Mouse (Mus musculus): ENCODE data around the gene Gm20662. TPM values are rescaled to one million over a fixed set of nuclear protein-coding genes. Genes with fewer than 3 reads are reported as not detected.

Gene Gm20662
- 0.69 TPM in 1 of 2 replicates, not detected in the other for polyA plus RNA-seq (2014; fragmentation: Nextera tagmentation; extraction: Ambion mirVana)

DNA sequence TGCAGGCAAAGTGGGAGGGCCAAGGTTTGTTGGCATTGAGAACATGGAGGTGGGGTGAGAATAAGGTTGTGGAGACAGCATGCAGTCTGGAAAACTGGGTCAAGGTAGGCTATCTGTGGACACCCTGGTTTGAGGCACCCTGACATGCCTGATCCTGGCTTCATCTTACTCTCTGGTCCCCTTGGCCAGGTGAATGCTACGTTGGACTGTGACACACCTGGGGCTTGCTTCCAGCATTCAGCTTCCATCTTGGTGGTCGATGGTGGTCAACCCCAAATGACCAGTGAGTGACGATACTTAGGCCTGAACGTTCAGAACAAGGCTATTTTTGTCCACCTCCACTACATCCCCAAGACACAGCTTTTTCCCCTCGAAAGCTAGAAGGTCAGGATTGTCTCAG is at the start of gene Gm20662:
Gene Gm20662, plus strand, starts transcription at position 301 of the 400 bp plus-strand sequence.
- Histone ChIP-seq H3K4me2 (no peak within 1 kb of the TSS), H3K9ac (ENCODE audit: low read depth, low read length) (no peak within 1 kb of the TSS), H3K27ac (ENCODE audit: low read depth, low read length) (no peak within 1 kb of the TSS), H3K27me3 (replicated peaks; ENCODE audit: control insufficient read depth, insufficient read depth, low read length) (no peaks in the 10 kb centered on the region), H3K4me1 (replicated peaks; ENCODE audit: control insufficient read depth, insufficient read depth, low read length) (no peaks in the 10 kb centered on the region; the same call in 1 of the 2 replicates), H3K36me3 (ENCODE audit: control insufficient read depth, insufficient read depth, low read length) (no peaks in the 10 kb centered on the region), H3K9me3 (ENCODE audit: control insufficient read depth, low read length) (no peaks in the 10 kb centered on the region), H3K4me3 (ENCODE audit: low read depth, low read length) (no peak within 1 kb of the TSS)
- DNase-seq (ENCODE audit: low spot score) (no peak), ATAC-seq (replicated peaks; ENCODE audit: low FRiP score) (no peak)
- 87% methylated on average over 5 of the region's 5 CpGs for WGBS

DNA sequence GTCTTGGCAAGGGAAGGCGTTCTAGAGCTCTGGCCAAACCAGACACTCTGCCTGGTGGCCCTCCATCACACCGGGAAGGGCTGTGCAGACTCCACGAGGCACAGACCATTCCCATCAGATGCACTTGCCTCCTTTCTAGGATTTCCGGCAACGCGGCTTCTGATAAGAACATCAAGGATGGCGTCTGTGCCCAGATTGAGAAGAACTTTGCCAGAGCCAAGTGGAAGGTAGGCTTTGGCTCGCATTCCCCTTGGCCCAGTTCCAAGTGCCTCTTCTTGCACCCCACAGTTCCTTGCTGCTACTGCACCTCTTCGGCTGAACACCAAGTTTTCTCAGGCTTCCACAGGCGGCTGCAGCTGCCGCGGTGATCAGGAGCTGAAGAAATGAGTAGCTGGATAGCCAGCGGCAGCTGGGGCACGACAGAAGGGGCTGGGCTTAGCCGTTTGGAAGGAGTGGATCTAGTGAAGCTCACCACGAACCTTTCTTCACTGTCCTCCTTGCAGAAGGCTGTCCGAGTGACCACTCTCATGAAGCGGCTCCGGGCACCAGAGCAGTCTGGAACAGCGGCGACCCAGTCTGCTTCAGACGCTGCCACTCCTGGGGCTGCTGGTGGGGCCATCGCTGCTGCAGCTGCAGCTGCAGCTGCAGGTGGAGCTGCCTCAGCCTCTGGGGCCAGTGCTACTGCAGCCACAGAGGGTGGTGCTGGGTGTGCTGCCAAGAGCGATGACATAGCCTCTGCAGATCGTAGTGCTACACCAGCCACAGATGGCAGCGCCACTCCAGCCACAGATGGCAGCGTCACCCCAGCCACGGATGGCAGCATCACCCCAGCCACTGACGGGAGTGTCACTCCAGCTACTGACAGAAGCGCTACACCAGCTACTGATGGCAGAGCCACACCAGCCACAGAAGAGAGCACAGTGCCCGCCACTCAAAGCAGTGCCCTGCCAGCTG is 48.6 kb upstream of the Gm20662 start:
- ATAC-seq (replicated peaks; ENCODE audit: low FRiP score) (no peak), DNase-seq (ENCODE audit: low spot score) (no peak)
- H3K9me3 ChIP-seq (ENCODE audit: control insufficient read depth, low read length), result no peaks in the 10 kb centered on the region

DNA sequence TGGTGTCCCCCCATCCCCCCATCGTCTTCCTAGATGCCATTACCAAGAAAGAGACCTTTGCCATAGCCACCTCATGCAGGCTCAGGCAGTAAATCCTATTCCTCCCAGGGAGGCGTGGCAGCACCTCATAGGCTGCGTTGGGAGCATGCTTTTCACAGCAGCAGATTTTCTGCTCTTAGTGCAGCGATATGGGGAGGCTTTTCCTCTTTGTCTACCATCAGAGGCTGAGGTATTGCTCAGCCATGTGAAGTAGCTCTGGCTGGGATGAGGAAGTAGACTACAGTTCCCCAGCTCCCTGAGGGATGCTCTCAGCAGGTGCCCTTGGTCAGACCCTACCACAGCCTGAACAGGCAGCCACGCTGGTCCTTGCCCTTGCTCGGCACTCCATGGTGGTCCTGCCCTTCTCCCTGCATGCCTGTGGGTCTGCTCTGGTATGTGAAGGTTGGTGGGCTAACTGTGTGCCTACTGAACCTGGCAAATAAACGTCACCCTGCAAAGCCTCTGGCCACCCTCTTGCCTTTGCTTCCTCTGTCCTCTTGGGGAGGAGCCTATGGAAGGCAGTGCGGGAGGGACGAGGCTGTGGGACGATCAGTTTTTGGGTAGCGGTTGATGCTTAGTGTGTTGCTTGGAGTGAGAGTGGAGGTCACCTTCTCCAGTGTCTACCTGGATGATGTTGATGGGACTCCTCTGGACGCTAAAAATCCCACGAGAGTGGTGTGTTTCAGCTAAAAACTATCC is 46.8 kb upstream of the Gm20662 start:
- no peak overlapping the region for H3K9ac ChIP-seq (ENCODE audit: low read depth, low read length)
- H3K27ac ChIP-seq (ENCODE audit: low read depth, low read length), result no peak overlapping the region
- H3K4me2 ChIP-seq, result no peak overlapping the region
- peaks cover 12% of the 10 kb centered on the region for H3K4me1 ChIP-seq (replicated peaks; ENCODE audit: control insufficient read depth, insufficient read depth, low read length)
- ATAC-seq (replicated peaks; ENCODE audit: low FRiP score) (no peak), DNase-seq (ENCODE audit: low spot score) (no peak)
- no peaks in the 10 kb centered on the region for H3K36me3 ChIP-seq (ENCODE audit: control insufficient read depth, insufficient read depth, low read length)
- H3K9me3 ChIP-seq (ENCODE audit: control insufficient read depth, low read length), result no peaks in the 10 kb centered on the region
- 79% methylated on average over 13 of the region's 13 CpGs for WGBS
- H3K27me3 ChIP-seq (replicated peaks; ENCODE audit: control insufficient read depth, insufficient read depth, low read length), result no peaks in the 10 kb centered on the region
- no peak overlapping the region for H3K4me3 ChIP-seq (ENCODE audit: low read depth, low read length)

More for the DNA sequence above, 48.6 kb upstream of the Gm20662 start:
- Histone ChIP-seq H3K27me3 (replicated peaks; ENCODE audit: control insufficient read depth, insufficient read depth, low read length) (no peaks in the 10 kb centered on the region), H3K27ac (ENCODE audit: low read depth, low read length) (no peak overlapping the region), H3K36me3 (ENCODE audit: control insufficient read depth, insufficient read depth, low read length) (no peaks in the 10 kb centered on the region), H3K4me3 (ENCODE audit: low read depth, low read length) (no peak overlapping the region), H3K4me2 (no peak overlapping the region), H3K4me1 (replicated peaks; ENCODE audit: control insufficient read depth, insufficient read depth, low read length) (peaks cover 10% of the 10 kb centered on the region), H3K9ac (ENCODE audit: low read depth, low read length) (no peak overlapping the region)
- 84% methylated on average over 31 of the region's 31 CpGs for WGBS

GRCm38 (mm10) chr9:107949922-107950235 is 46.3 kb upstream of the Gm20662 start, which contains the start of gene Traip:
Gene Traip, plus strand, starts transcription at chr9:107950136.
- WGBS, result 90% methylated on average over 10 of the region's 10 CpGs
- DNase-seq (ENCODE audit: low spot score), result no peak
- Histone ChIP-seq H3K27me3 (replicated peaks; ENCODE audit: control insufficient read depth, insufficient read depth, low read length) (no peaks in the 10 kb centered on the region), H3K9me3 (ENCODE audit: control insufficient read depth, low read length) (no peaks in the 10 kb centered on the region), H3K4me1 (replicated peaks; ENCODE audit: control insufficient read depth, insufficient read depth, low read length) (peaks cover 12% of the 10 kb centered on the region), H3K36me3 (ENCODE audit: control insufficient read depth, insufficient read depth, low read length) (no peaks in the 10 kb centered on the region), H3K4me2 (peak within 1 kb of the TSS; percentile 66), H3K9ac (ENCODE audit: low read depth, low read length) (peak within 1 kb of the TSS; percentile 78), H3K27ac (ENCODE audit: low read depth, low read length) (peak within 1 kb of the TSS; percentile 33; the same call in 1 of the 2 replicates), H3K4me3 (ENCODE audit: low read depth, low read length) (peak within 1 kb of the TSS; percentile 72)
- no peak for ATAC-seq (replicated peaks; ENCODE audit: low FRiP score)

GRCm38 (mm10) chr9:107950460-107951355 is 45.4 kb upstream of the Gm20662 start:
- DNase-seq (ENCODE audit: low spot score) (peak; percentile 84), ATAC-seq (replicated peaks; ENCODE audit: low FRiP score) (peak; percentile 87)
- Histone ChIP-seq H3K27ac (ENCODE audit: low read depth, low read length) (peak overlapping the region; percentile 33; the same call in 1 of the 2 replicates), H3K4me1 (replicated peaks; ENCODE audit: control insufficient read depth, insufficient read depth, low read length) (peaks cover 12% of the 10 kb centered on the region), H3K36me3 (ENCODE audit: control insufficient read depth, insufficient read depth, low read length) (no peaks in the 10 kb centered on the region), H3K27me3 (replicated peaks; ENCODE audit: control insufficient read depth, insufficient read depth, low read length) (no peaks in the 10 kb centered on the region), H3K4me3 (ENCODE audit: low read depth, low read length) (peak overlapping the region; percentile 72), H3K9ac (ENCODE audit: low read depth, low read length) (peak overlapping the region; percentile 78), H3K9me3 (ENCODE audit: control insufficient read depth, low read length) (no peaks in the 10 kb centered on the region), H3K4me2 (peak overlapping the region; percentile 66)
- WGBS, result 17% methylated on average over 45 of the region's 45 CpGs

- Histone ChIP-seq H3K9me3 (ENCODE audit: control insufficient read depth, low read length) (no peaks in the 10 kb centered on the region), H3K9ac (ENCODE audit: low read depth, low read length) (no peak overlapping the region), H3K27ac (ENCODE audit: low read depth, low read length) (no peak overlapping the region), H3K4me1 (replicated peaks; ENCODE audit: control insufficient read depth, insufficient read depth, low read length) (peaks cover 12% of the 10 kb centered on the region), H3K4me3 (ENCODE audit: low read depth, low read length) (no peak overlapping the region), H3K27me3 (replicated peaks; ENCODE audit: control insufficient read depth, insufficient read depth, low read length) (no peaks in the 10 kb centered on the region), H3K4me2 (no peak overlapping the region), H3K36me3 (ENCODE audit: control insufficient read depth, insufficient read depth, low read length) (peaks cover 18% of the 10 kb centered on the region)
- DNase-seq (ENCODE audit: low spot score) (no peak), ATAC-seq (replicated peaks; ENCODE audit: low FRiP score) (no peak)
- WGBS, result 79% methylated on average over 6 of the region's 6 CpGs
Observed at GRCm38 (mm10) chr9:107955613-107956289, 40.4 kb upstream of the Gm20662 start.

GRCm38 (mm10) chr9:107957141-107957540 is 39.0 kb upstream of the Gm20662 start:
- DNase-seq (ENCODE audit: low spot score) (no peak), ATAC-seq (replicated peaks; ENCODE audit: low FRiP score) (no peak)
- H3K36me3 ChIP-seq (ENCODE audit: control insufficient read depth, insufficient read depth, low read length), result peaks cover 21% of the 10 kb centered on the region
- no peaks in the 10 kb centered on the region for H3K9me3 ChIP-seq (ENCODE audit: control insufficient read depth, low read length)
- no peaks in the 10 kb centered on the region for H3K27me3 ChIP-seq (replicated peaks; ENCODE audit: control insufficient read depth, insufficient read depth, low read length)
- no peak overlapping the region for H3K9ac ChIP-seq (ENCODE audit: low read depth, low read length)
- peaks cover 5% of the 10 kb centered on the region for H3K4me1 ChIP-seq (replicated peaks; ENCODE audit: control insufficient read depth, insufficient read depth, low read length)
- H3K4me3 ChIP-seq (ENCODE audit: low read depth, low read length), result no peak overlapping the region
- 70% methylated on average over 6 of the region's 6 CpGs for WGBS
- no peak overlapping the region for H3K27ac ChIP-seq (ENCODE audit: low read depth, low read length)
- H3K4me2 ChIP-seq, result no peak overlapping the region
